Mouse (Mus musculus) MEL (cell line): Measurements from ENCODE around the gene N4bp2l1. TPM values are rescaled to one million over a fixed set of nuclear protein-coding genes. Genes with fewer than 3 reads are reported as not detected.

Experiments used
- DNase-seq: peaks from one replicate; pipeline ENCODE4 v3.0.0; 2011; ENCODE audit warnings: low read depth, low spot score
- H3K27ac ChIP-seq: 2 replicates; pipeline ENCODE4 v1.5.1; 2012; ENCODE audit warnings: low read depth, mild to moderate bottlenecking, control low read depth, low read length, moderate library complexity; ENCODE audit not compliant: control insufficient read depth
- H3K27me3 ChIP-seq, 2 experiments: fragments of 150-350 bp in 1 of 2; sonication (generic) in 1 of 2; 2 replicates each; pipeline ENCODE4 v1.6.1; 2012; ENCODE audit warnings: low read length in 2 of 2, mild to moderate bottlenecking in 2 of 2, improper control_type of control experiment in 1 of 2, moderate library complexity in 1 of 2; ENCODE audit not compliant: insufficient read depth in 2 of 2, control insufficient read depth in 1 of 2
- H3K36me3 ChIP-seq, 2 experiments: 2 replicates each; pipeline ENCODE4 v1.6.1; 2012 to 2014; ENCODE audit warnings: low read length in 2 of 2, improper control_type of control experiment in 1 of 2, inconsistent platforms in 1 of 2, mild to moderate bottlenecking in 1 of 2; ENCODE audit not compliant: insufficient read depth in 2 of 2, control insufficient read depth in 1 of 2
- H3K4me1 ChIP-seq, 2 experiments: fragments of 150-350 bp in 1 of 2; sonication (generic) in 1 of 2; 2 replicates each; pipeline ENCODE4 v1.6.1; 2012; ENCODE audit warnings: low read length in 2 of 2, improper control_type of control experiment in 1 of 2, mild to moderate bottlenecking in 1 of 2; ENCODE audit not compliant: insufficient read depth in 2 of 2, control insufficient read depth in 1 of 2
- H3K4me3 ChIP-seq, 2 experiments: fragments of 150-350 bp in 1 of 2; sonication (generic) in 1 of 2; 2 replicates each; pipeline ENCODE4 v1.5.1; 2012; ENCODE audit warnings: low read depth in 2 of 2, low read length in 2 of 2, mild to moderate bottlenecking in 2 of 2, moderate library complexity in 2 of 2, control low read depth in 1 of 2, improper control_type of control experiment in 1 of 2; ENCODE audit not compliant: control insufficient read depth in 1 of 2, insufficient read depth in 1 of 2
- H3K79me2 ChIP-seq: 2 replicates; pipeline ENCODE4 v1.6.1; 2012; ENCODE audit warnings: mild to moderate bottlenecking, low read length, moderate library complexity; ENCODE audit not compliant: control insufficient read depth, poor library complexity, insufficient read depth
- H3K9ac ChIP-seq: 2 replicates; pipeline ENCODE4 v1.6.1; 2012; ENCODE audit warnings: low read depth, mild to moderate bottlenecking, control low read depth, low read length, moderate library complexity; ENCODE audit not compliant: control insufficient read depth, poor library complexity, severe bottlenecking
- H3K9me3 ChIP-seq: fragments of 150-350 bp; sonication (generic); replicated peaks from 2 replicates; pipeline ENCODE4 v1.6.1; 2012; ENCODE audit warnings: mild to moderate bottlenecking, low read length, improper control_type of control experiment, moderate library complexity; ENCODE audit not compliant: insufficient read depth
- BHLHE40 ChIP-seq: IDR thresholded peaks from 2 replicates; pipeline ENCODE4 v1.6.1; 2012; ENCODE audit warnings: low read depth, mild to moderate bottlenecking, inconsistent platforms, low read length, improper control_type of control experiment, borderline replicate concordance
- CHD1 ChIP-seq: IDR thresholded peaks from 2 replicates; pipeline ENCODE4 v1.6.1; 2012; ENCODE audit warnings: low read depth, mild to moderate bottlenecking, inconsistent platforms, low read length, improper control_type of control experiment
- CHD2 ChIP-seq: IDR thresholded peaks from 2 replicates; pipeline ENCODE4 v1.6.1; 2011; ENCODE audit warnings: low read length, improper control_type of control experiment
- CTCF ChIP-seq, 3 experiments: IDR thresholded peaks in 2 of 3; conservative IDR thresholded peaks in 1 of 3; 2 replicates each; pipeline ENCODE4 v1.5.1; 2011 to 2012; ENCODE audit warnings: low read length in 3 of 3, low read depth in 2 of 3, mild to moderate bottlenecking in 2 of 3, improper control_type of control experiment in 1 of 3, inconsistent platforms in 1 of 3, mixed read lengths in 1 of 3, moderate library complexity in 1 of 3; ENCODE audit not compliant: control insufficient read depth in 1 of 3, insufficient read depth in 1 of 3, poor library complexity in 1 of 3, severe bottlenecking in 1 of 3
- E2F4 ChIP-seq: IDR thresholded peaks from 2 replicates; pipeline ENCODE4 v1.6.1; 2011; ENCODE audit warnings: low read depth, low read length, improper control_type of control experiment, borderline replicate concordance
- ELF1 ChIP-seq: IDR thresholded peaks from 2 replicates; pipeline ENCODE4 v1.6.1; 2014; ENCODE audit warnings: low read depth, mild to moderate bottlenecking, inconsistent platforms, low read length, improper control_type of control experiment, moderate library complexity
- EP300 ChIP-seq, 2 experiments: IDR thresholded peaks; 2 replicates each; pipeline ENCODE4 v1.6.1; 2011; ENCODE audit warnings: improper control_type of control experiment in 2 of 2, low read length in 2 of 2, low read depth in 1 of 2, mild to moderate bottlenecking in 1 of 2
- ETS1 ChIP-seq: IDR thresholded peaks from 2 replicates; pipeline ENCODE4 v1.6.1; 2012; ENCODE audit warnings: low read depth, mild to moderate bottlenecking, inconsistent platforms, low read length, improper control_type of control experiment, moderate library complexity
- GABPA ChIP-seq: IDR thresholded peaks from 2 replicates; pipeline ENCODE4 v1.6.1; 2012; ENCODE audit warnings: low read depth, mild to moderate bottlenecking, inconsistent platforms, low read length, improper control_type of control experiment, moderate library complexity
- GATA1 ChIP-seq: IDR thresholded peaks from 2 replicates; pipeline ENCODE4 v1.6.1; 2011; ENCODE audit warnings: low read depth, low read length, improper control_type of control experiment
- HCFC1 ChIP-seq: IDR thresholded peaks from 2 replicates; pipeline ENCODE4 v1.6.1; 2012; ENCODE audit warnings: low read depth, mild to moderate bottlenecking, inconsistent platforms, low read length, improper control_type of control experiment, moderate library complexity
- KAT2A ChIP-seq: conservative IDR thresholded peaks from 2 replicates; pipeline ENCODE4 v1.6.1; 2012; ENCODE audit warnings: low read depth, low read length, improper control_type of control experiment, inconsistent platforms
- MAX ChIP-seq: IDR thresholded peaks from 2 replicates; pipeline ENCODE4 v1.6.1; 2011; ENCODE audit warnings: low read length, improper control_type of control experiment
- MAZ ChIP-seq: IDR thresholded peaks from 2 replicates; pipeline ENCODE4 v1.6.1; 2012; ENCODE audit warnings: low read depth, mild to moderate bottlenecking, inconsistent platforms, low read length, improper control_type of control experiment
- MEF2A ChIP-seq: IDR thresholded peaks from 2 replicates; pipeline ENCODE4 v1.6.1; 2014; ENCODE audit warnings: low read depth, mild to moderate bottlenecking, inconsistent platforms, low read length, improper control_type of control experiment; ENCODE audit not compliant: poor library complexity, insufficient replicate concordance, severe bottlenecking; ENCODE audit errors: extremely low read depth
- MXI1 ChIP-seq: IDR thresholded peaks from 2 replicates; pipeline ENCODE4 v1.6.1; 2011; ENCODE audit warnings: mild to moderate bottlenecking, low read depth, low read length, improper control_type of control experiment
- MYB ChIP-seq: IDR thresholded peaks from 2 replicates; pipeline ENCODE4 v1.6.1; 2011; ENCODE audit warnings: mild to moderate bottlenecking, low read depth, low read length, improper control_type of control experiment
- MYC ChIP-seq: IDR thresholded peaks from 2 replicates; pipeline ENCODE4 v1.6.1; 2011; ENCODE audit warnings: low read depth, mild to moderate bottlenecking, low read length, improper control_type of control experiment, moderate library complexity
- NELFE ChIP-seq: IDR thresholded peaks from 2 replicates; pipeline ENCODE4 v1.6.1; 2011; ENCODE audit warnings: low read depth, low read length, improper control_type of control experiment
- NRF1 ChIP-seq: IDR thresholded peaks from 2 replicates; pipeline ENCODE4 v1.6.1; 2014; ENCODE audit warnings: low read depth, mild to moderate bottlenecking, inconsistent platforms, low read length, improper control_type of control experiment, moderate library complexity; ENCODE audit not compliant: poor library complexity, insufficient read depth, severe bottlenecking
- POLR2A ChIP-seq, 2 experiments: IDR thresholded peaks; 2 replicates each; pipeline ENCODE4 v1.6.1; 2011 to 2012; ENCODE audit warnings: low read length in 2 of 2, mild to moderate bottlenecking in 2 of 2, control low read depth in 1 of 2, improper control_type of control experiment in 1 of 2, low read depth in 1 of 2, moderate library complexity in 1 of 2; ENCODE audit not compliant: control insufficient read depth in 1 of 2, insufficient read depth in 1 of 2, poor library complexity in 1 of 2
- POLR2AphosphoS2 ChIP-seq: IDR thresholded peaks from 2 replicates; pipeline ENCODE4 v1.6.1; 2011; ENCODE audit warnings: low read length, improper control_type of control experiment
- RAD21 ChIP-seq: IDR thresholded peaks from 2 replicates; pipeline ENCODE4 v1.6.1; 2011; ENCODE audit warnings: mild to moderate bottlenecking, low read depth, low read length, improper control_type of control experiment
- SIN3A ChIP-seq: IDR thresholded peaks from 2 replicates; pipeline ENCODE4 v1.6.1; 2012; ENCODE audit warnings: low read length, improper control_type of control experiment, inconsistent platforms
- TAL1 ChIP-seq: IDR thresholded peaks from 2 replicates; pipeline ENCODE4 v1.6.1; 2012; ENCODE audit warnings: mild to moderate bottlenecking, inconsistent platforms, low read length, moderate library complexity, mixed read lengths
- TBP ChIP-seq: IDR thresholded peaks from 2 replicates; pipeline ENCODE4 v1.8.0; 2011; ENCODE audit warnings: low read depth, low read length, improper control_type of control experiment
- TCF12 ChIP-seq: IDR thresholded peaks from 2 replicates; pipeline ENCODE4 v1.6.1; 2014; ENCODE audit warnings: low read depth, mild to moderate bottlenecking, inconsistent platforms, low read length, improper control_type of control experiment, moderate library complexity
- UBTF ChIP-seq: IDR thresholded peaks from 2 replicates; pipeline ENCODE4 v1.6.1; 2012; ENCODE audit warnings: low read depth, mild to moderate bottlenecking, inconsistent platforms, low read length, improper control_type of control experiment, moderate library complexity, borderline replicate concordance; ENCODE audit not compliant: insufficient read depth
- USF1 ChIP-seq: IDR thresholded peaks from 2 replicates; pipeline ENCODE4 v1.6.1; 2014; ENCODE audit warnings: low read depth, mild to moderate bottlenecking, inconsistent platforms, low read length, improper control_type of control experiment, moderate library complexity
- USF2 ChIP-seq, 2 experiments: IDR thresholded peaks; 2 replicates each; pipeline ENCODE4 v1.6.1; 2011 to 2012; ENCODE audit warnings: improper control_type of control experiment in 2 of 2, low read length in 2 of 2, borderline replicate concordance in 1 of 2, inconsistent platforms in 1 of 2, low read depth in 1 of 2, mild to moderate bottlenecking in 1 of 2; ENCODE audit not compliant: insufficient read depth in 1 of 2
- ZC3H11A ChIP-seq: IDR thresholded peaks from 2 replicates; pipeline ENCODE4 v1.6.1; 2012; ENCODE audit warnings: low read depth, mild to moderate bottlenecking, inconsistent platforms, low read length, improper control_type of control experiment
- ZKSCAN1 ChIP-seq: IDR thresholded peaks from 2 replicates; pipeline ENCODE4 v1.6.1; 2012; ENCODE audit warnings: low read depth, mild to moderate bottlenecking, inconsistent platforms, low read length, improper control_type of control experiment, moderate library complexity
- ZMIZ1 ChIP-seq: IDR thresholded peaks from 2 replicates; pipeline ENCODE4 v1.6.1; 2012; ENCODE audit warnings: low read depth, mild to moderate bottlenecking, inconsistent platforms, low read length, improper control_type of control experiment, moderate library complexity
- ZNF384 ChIP-seq: IDR thresholded peaks from 2 replicates; pipeline ENCODE4 v1.6.1; 2012; ENCODE audit warnings: low read depth, mild to moderate bottlenecking, inconsistent platforms, low read length, improper control_type of control experiment
- polyA plus RNA-seq, 2 experiments: library from polyadenylated mRNA; stranded (reverse) in 1 of 2; unstranded in 1 of 2; fragments of >175 nt in 1 of 2; fragments of >200 nt in 1 of 2; gene quantifications; 2 replicates each; pipeline versions ENCODE4 v1.2.1 to v1.2.4; 2012; ENCODE audit warnings: low replicate concordance in 2 of 2, low read depth in 1 of 2; ENCODE audit not compliant: insufficient read length in 2 of 2, insufficient read depth in 1 of 2, missing spikeins in 1 of 2
- total RNA-seq: library from RNA; depleted of rRNA; stranded (reverse); fragments of 300-350 nt; gene quantifications from 2 replicates; pipeline ENCODE4 v1.2.3, GENCODE M21; 2012

Gene N4bp2l1
- total and polyA plus RNA-seq, 3 experiments = 2.6 to 15.0 TPM; not detected in 1

- Histone ChIP-seq H3K27ac (peak within 1 kb of the TSS; percentile 72), H3K79me2 (peaks cover 4% of the 10 kb centered on the region; the same call in 1 of the 2 replicates), H3K9me3 (no peaks in the 10 kb centered on the region), H3K9ac (peak within 1 kb of the TSS; percentile 87), H3K4me3 (peak within 1 kb of the TSS; percentile 64 to 65), H3K4me1 (peaks cover 0 to 4% of the 10 kb centered on the region in 2 experiments; a peak in 1 of 4 replicates), H3K36me3 (peaks cover 0 to 16% of the 10 kb centered on the region in 2 experiments; a peak in 2 of 4 replicates), H3K27me3 (no peaks in the 10 kb centered on the region)
- DNase-seq = peak; percentile 97
- no peak for TF ChIP-seq BHLHE40
- peak; percentile 78; the same call in 1 of the 2 replicates for TF ChIP-seq ZMIZ1
- TF ChIP-seq MYC = peak; percentile 99
- no peak for TF ChIP-seq ZC3H11A
- TF ChIP-seq RAD21 = no peak
- TF ChIP-seq GABPA = no peak
- TF ChIP-seq GATA1 = no peak
- TF ChIP-seq MYB = no peak
- no peak for TF ChIP-seq CHD1
- no peak for TF ChIP-seq ZKSCAN1
- no peak for TF ChIP-seq MAZ
- peak; percentile 97 for TF ChIP-seq NELFE
- peak; percentile 99 for TF ChIP-seq MAX
- TF ChIP-seq USF1 = 0 out of 2 replicates have a peak, but pooled peaks have one; percentile 19
- peak; percentile 100 for TF ChIP-seq E2F4
- peak; percentile 96 for TF ChIP-seq POLR2AphosphoS2
- TF ChIP-seq TCF12 = peak; percentile 82
- TF ChIP-seq TBP = peak; percentile 93
- no peak for TF ChIP-seq USF2 (IDR thresholded peaks at IDR 0.05; ENCODE audit: borderline replicate concordance in 1 of 2, insufficient read depth in 1 of 2, low read depth in 1 of 2, low read length in 2 of 2)
- TF ChIP-seq POLR2A (IDR thresholded peaks at IDR 0.05; ENCODE audit: control insufficient read depth in 1 of 2, insufficient read depth in 1 of 2, low read depth in 1 of 2, low read length in 2 of 2, poor library complexity in 1 of 2) = peak; percentile 99
- TF ChIP-seq TAL1 = no peak
- peak; percentile 95 for TF ChIP-seq SIN3A
- TF ChIP-seq CHD2 = peak; percentile 48; the same call in 1 of the 2 replicates
- TF ChIP-seq MXI1 = peak; percentile 99
- TF ChIP-seq KAT2A = peak; percentile 76
- TF ChIP-seq HCFC1 = peak; percentile 91
- TF ChIP-seq ELF1 = peak; percentile 91
- TF ChIP-seq ZNF384 = no peak
- TF ChIP-seq ETS1 = peak; percentile 49; the same call in 1 of the 2 replicates
- TF ChIP-seq MEF2A = no peak
- TF ChIP-seq UBTF = peak; percentile 84; the same call in 1 of the 2 replicates
- TF ChIP-seq EP300 (IDR thresholded peaks at IDR 0.05; ENCODE audit: low read depth in 1 of 2, low read length in 2 of 2) = no peak
- TF ChIP-seq CTCF (IDR thresholded peaks at IDR 0.05 in 2 of 3, conservative IDR thresholded peaks at IDR 0.05 in 1 of 3; ENCODE audit: control insufficient read depth in 1 of 3, insufficient read depth in 1 of 3, low read depth in 2 of 3, low read length in 3 of 3, poor library complexity in 1 of 3, severe bottlenecking in 1 of 3) = 0 out of 6 replicates have a peak, but pooled peaks of 1 of the 3 experiments have one; percentile 9
- TF ChIP-seq NRF1 = 0 out of 2 replicates have a peak, but pooled peaks have one; percentile 4
Observed at GRCm38 (mm10) chr5:150521937-150522866, 74.8 kb downstream of the N4bp2l1 start, which contains the start of gene Brca2. Brca2 (plus strand) TSS chr5:150522630.
